Mouse (Mus musculus) kidney, embryonic 16.5 days (tissue): ENCODE measurements around the gene Cldn7. TPM values are rescaled to one million over a fixed set of nuclear protein-coding genes. Genes with fewer than 3 reads are reported as not detected.
A peak's percentile ranks its signal among the peaks of the same experiment; 100 is the strongest.

Experiments used
- ATAC-seq: fragments of 200-750 bp; cut with Nextera tagmentation; 2 replicates; pipeline ENCODE4 v1.8.0; 2017; ENCODE audit warnings: moderate TSS enrichment; ENCODE audit not compliant: low FRiP score, low TSS enrichment
- H3K27ac ChIP-seq: fragments of 300-500 bp; sonication (generic); 2 replicates; pipeline ENCODE4 v1.5.1; 2014; ENCODE audit warnings: low read length
- H3K27me3 ChIP-seq: fragments of 300-500 bp; sonication (generic); 2 replicates; pipeline ENCODE4 v1.6.1; 2014; ENCODE audit warnings: low read length, control low read depth, mixed read lengths; ENCODE audit not compliant: insufficient read depth
- H3K36me3 ChIP-seq: fragments of 300-500 bp; sonication (generic); 2 replicates; pipeline ENCODE4 v1.6.1; 2014; ENCODE audit warnings: low read length, control low read depth, mixed read lengths; ENCODE audit not compliant: insufficient read depth
- H3K4me1 ChIP-seq: fragments of 300-500 bp; sonication (generic); 2 replicates; pipeline ENCODE4 v1.6.1; 2014; ENCODE audit warnings: low read length, control low read depth, mixed read lengths; ENCODE audit not compliant: insufficient read depth
- H3K4me2 ChIP-seq: fragments of 300-500 bp; sonication (generic); replicated peaks from 2 replicates; pipeline ENCODE4 v1.6.1; 2014; ENCODE audit warnings: low read depth, low read length
- H3K4me3 ChIP-seq: fragments of 300-500 bp; sonication (generic); 2 replicates; pipeline ENCODE4 v1.5.1; 2014; ENCODE audit warnings: mild to moderate bottlenecking, low read length
- H3K9ac ChIP-seq: fragments of 300-500 bp; sonication (generic); replicated peaks from 2 replicates; pipeline ENCODE4 v1.6.1; 2014; ENCODE audit warnings: low read length
- H3K9me3 ChIP-seq: fragments of 300-500 bp; sonication (generic); 2 replicates; pipeline ENCODE4 v1.6.1; 2016; ENCODE audit warnings: low read length, control low read depth
- WGBS: fragments of 180-500 bp; shearing (Covaris S2); extraction: QIAGEN DNeasy Blood & Tissue Kit; methylation state at CpG from one replicate; pipeline ENCODE4 v1.1.7; 2014; 5-methylcytosine and 5-hydroxymethylcytosine counted together
- polyA plus RNA-seq: library from polyadenylated mRNA; unstranded; fragments of >200 nt; fragmentation: Nextera tagmentation; extraction: Ambion mirVana; gene quantifications from 2 replicates; pipeline ENCODE4 v1.2.1, GENCODE M21; 2015

Gene Cldn7
- polyA plus RNA-seq, 1 experiment from 2014 or later: 225 TPM

DNA sequence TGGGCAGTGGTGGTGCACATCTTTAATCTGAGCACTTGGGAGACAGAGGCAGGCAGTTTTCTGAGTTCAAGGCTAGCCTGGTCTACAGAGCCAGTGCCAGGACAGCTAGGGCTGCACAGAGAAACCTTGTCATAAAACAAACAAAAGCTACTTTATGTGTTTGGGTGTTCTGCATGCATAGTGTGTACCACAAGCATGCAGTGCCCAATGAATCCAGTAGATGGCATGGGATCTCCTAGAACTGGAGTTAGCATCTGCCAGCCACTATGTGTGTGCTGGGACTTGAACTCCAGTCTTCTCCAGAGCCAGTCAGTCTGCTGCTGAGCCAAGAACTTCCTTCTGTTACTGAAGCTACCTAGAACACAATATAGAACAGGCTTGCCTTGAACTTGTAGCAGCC lies 37.3 kb downstream of the Cldn7 start:
- Histone ChIP-seq H3K4me3 (peak overlapping the region; percentile 80), H3K9ac (peak overlapping the region; percentile 87), H3K27ac (no peak overlapping the region), H3K4me2 (peak overlapping the region; percentile 82), H3K27me3 (no peaks in the 10 kb centered on the region), H3K36me3 (peaks cover 48% of the 10 kb centered on the region), H3K4me1 (peaks cover 36% of the 10 kb centered on the region), H3K9me3 (no peaks in the 10 kb centered on the region)
- ATAC-seq: no peak

- Histone ChIP-seq H3K27ac (no peak overlapping the region), H3K36me3 (peaks cover 54% of the 10 kb centered on the region), H3K9me3 (no peaks in the 10 kb centered on the region), H3K4me2 (peak overlapping the region; percentile 82), H3K4me3 (no peak overlapping the region), H3K4me1 (peaks cover 33% of the 10 kb centered on the region), H3K27me3 (no peaks in the 10 kb centered on the region), H3K9ac (0 out of 2 replicates have a peak overlapping the region, but pooled peaks have one; percentile 15)
- 86% methylated on average over 2 of the region's 2 CpGs for WGBS
- ATAC-seq: no peak
Observed at GRCm38 (mm10) chr11:70002471-70002870, 37.9 kb downstream of the Cldn7 start.

DNA sequence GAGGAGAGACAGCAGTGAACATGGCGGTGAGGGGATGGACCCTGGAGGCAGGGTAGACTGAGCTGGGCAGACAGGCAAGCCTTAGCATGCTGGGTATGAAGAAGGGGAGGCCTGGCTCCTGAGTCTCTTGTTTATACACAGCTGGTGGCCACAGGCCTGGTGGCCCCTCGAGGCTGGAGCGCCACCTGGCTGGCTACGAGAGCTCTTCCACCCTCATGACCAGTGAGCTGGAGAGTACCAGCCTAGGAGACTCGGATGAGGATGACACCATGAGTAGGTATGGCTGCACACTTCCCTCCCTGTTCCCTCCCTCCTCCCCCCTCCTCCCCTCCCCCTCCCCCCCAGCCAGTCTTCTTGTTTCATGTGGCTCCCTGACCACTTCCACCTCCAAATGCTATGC lies 40.9 kb downstream of the Cldn7 start:
- Histone ChIP-seq H3K4me1 (peaks cover 25% of the 10 kb centered on the region), H3K9ac (no peak overlapping the region), H3K4me3 (no peak overlapping the region), H3K9me3 (no peaks in the 10 kb centered on the region), H3K36me3 (peaks cover 61% of the 10 kb centered on the region), H3K27me3 (no peaks in the 10 kb centered on the region), H3K27ac (no peak overlapping the region), H3K4me2 (no peak overlapping the region)
- WGBS: 56% methylated on average over 5 of the region's 5 CpGs
- ATAC-seq: peak; percentile 36; the same call in 1 of the 2 replicates

- Histone ChIP-seq H3K4me1 (peaks cover 12% of the 10 kb centered on the region), H3K4me3 (no peak overlapping the region), H3K36me3 (peaks cover 85% of the 10 kb centered on the region), H3K9ac (no peak overlapping the region), H3K4me2 (no peak overlapping the region), H3K27me3 (no peaks in the 10 kb centered on the region), H3K9me3 (no peaks in the 10 kb centered on the region), H3K27ac (no peak overlapping the region)
- ATAC-seq: no peak
- WGBS: 73% methylated on average over 6 of the region's 6 CpGs
Observed at GRCm38 (mm10) chr11:70010033-70010432, 45.5 kb downstream of the Cldn7 start.

DNA sequence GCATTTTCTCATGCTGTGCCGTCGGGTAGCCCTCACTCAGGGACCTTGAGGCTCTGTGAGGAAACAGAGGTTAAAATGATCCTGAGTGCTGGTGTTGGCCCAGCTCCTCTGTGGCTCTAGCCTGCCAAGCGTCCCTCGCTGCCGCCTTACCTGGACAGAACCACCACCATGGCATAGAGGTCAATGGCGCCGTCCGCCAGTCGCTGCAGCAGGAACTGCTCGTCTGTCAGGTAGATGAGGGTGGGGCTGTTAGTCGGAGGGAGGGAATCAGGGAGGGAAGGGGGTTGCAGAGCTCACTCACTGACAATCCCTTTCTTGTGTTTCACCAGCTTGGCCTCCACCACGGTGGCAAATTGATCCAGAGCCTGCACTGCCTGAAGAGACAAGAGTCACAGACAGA lies 46.0 kb downstream of the Cldn7 start:
- WGBS: 83% methylated on average over 12 of the region's 12 CpGs
- H3K27me3 ChIP-seq: no peaks in the 10 kb centered on the region
- H3K36me3 ChIP-seq: peaks cover 80% of the 10 kb centered on the region
- ATAC-seq: no peak
- H3K4me2 ChIP-seq: no peak overlapping the region
- no peak overlapping the region for H3K27ac ChIP-seq
- peaks cover 14% of the 10 kb centered on the region for H3K4me1 ChIP-seq
- H3K9me3 ChIP-seq: no peaks in the 10 kb centered on the region
- H3K9ac ChIP-seq: no peak overlapping the region
- no peak overlapping the region for H3K4me3 ChIP-seq

GRCm38 (mm10) chr11:70010961-70011360 lies 46.4 kb downstream of the Cldn7 start:
- no peak overlapping the region for H3K27ac ChIP-seq
- no peaks in the 10 kb centered on the region for H3K27me3 ChIP-seq
- no peak overlapping the region for H3K4me3 ChIP-seq
- no peak overlapping the region for H3K4me2 ChIP-seq
- no peak overlapping the region for H3K9ac ChIP-seq
- WGBS: 87% methylated on average over 10 of the region's 10 CpGs
- peaks cover 16% of the 10 kb centered on the region for H3K4me1 ChIP-seq
- no peak for ATAC-seq
- no peaks in the 10 kb centered on the region for H3K9me3 ChIP-seq
- peaks cover 76% of the 10 kb centered on the region for H3K36me3 ChIP-seq

DNA sequence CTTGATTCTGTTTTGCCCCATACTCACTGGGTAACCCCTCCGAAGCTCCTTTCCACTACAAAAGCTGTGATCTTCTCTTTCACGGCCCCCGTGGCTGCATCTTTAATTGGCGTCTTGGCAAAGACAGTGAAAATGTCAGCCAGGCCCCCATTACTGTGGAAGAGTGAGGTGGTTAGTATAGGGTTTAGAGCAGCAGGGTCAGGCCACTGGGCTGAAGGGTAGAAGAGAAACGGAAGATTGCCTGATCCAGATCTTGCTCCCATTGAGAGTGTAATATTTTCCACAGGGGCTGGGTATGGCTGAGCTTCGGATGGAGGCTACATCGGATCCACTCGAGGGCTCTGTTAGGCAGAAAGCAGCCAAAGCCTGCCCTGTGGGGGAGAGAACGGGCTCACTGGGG lies 48.4 kb downstream of the Cldn7 start:
- H3K36me3 ChIP-seq: peaks cover 57% of the 10 kb centered on the region
- no peak overlapping the region for H3K9ac ChIP-seq
- no peak for ATAC-seq

GRCm38 (mm10) chr11:70013408-70013807 lies 48.8 kb downstream of the Cldn7 start:
- Histone ChIP-seq H3K27ac (no peak overlapping the region), H3K9me3 (no peaks in the 10 kb centered on the region), H3K9ac (no peak overlapping the region), H3K4me2 (no peak overlapping the region), H3K36me3 (peaks cover 52% of the 10 kb centered on the region), H3K4me3 (no peak overlapping the region), H3K27me3 (no peaks in the 10 kb centered on the region), H3K4me1 (peaks cover 32% of the 10 kb centered on the region)
- no peak for ATAC-seq
- 87% methylated on average over 3 of the region's 3 CpGs for WGBS

More for the DNA sequence above, 48.4 kb downstream of the Cldn7 start:
- Histone ChIP-seq H3K9me3 (no peaks in the 10 kb centered on the region), H3K27me3 (no peaks in the 10 kb centered on the region), H3K4me1 (peaks cover 29% of the 10 kb centered on the region), H3K4me2 (no peak overlapping the region), H3K27ac (no peak overlapping the region), H3K4me3 (no peak overlapping the region)
- 89% methylated on average over 9 of the region's 9 CpGs for WGBS

GRCm38 (mm10) chr11:70014051-70014450 lies 49.5 kb downstream of the Cldn7 start:
- H3K4me1 ChIP-seq: peaks cover 38% of the 10 kb centered on the region
- no peaks in the 10 kb centered on the region for H3K27me3 ChIP-seq
- H3K9ac ChIP-seq: peak overlapping the region; percentile 81; the same call in 1 of the 2 replicates
- H3K4me2 ChIP-seq: peak overlapping the region; percentile 90; the same call in 1 of the 2 replicates
- ATAC-seq: no peak
- peaks cover 45% of the 10 kb centered on the region for H3K36me3 ChIP-seq
- H3K27ac ChIP-seq: peak overlapping the region; percentile 84; the same call in 1 of the 2 replicates
- no peaks in the 10 kb centered on the region for H3K9me3 ChIP-seq
- no peak overlapping the region for H3K4me3 ChIP-seq
- WGBS: 43% methylated on average over 5 of the region's 5 CpGs

- Histone ChIP-seq H3K9me3 (no peaks in the 10 kb centered on the region), H3K36me3 (peaks cover 36% of the 10 kb centered on the region), H3K4me1 (peaks cover 47% of the 10 kb centered on the region), H3K4me2 (peak within 1 kb of the TSS; percentile 90), H3K9ac (peak within 1 kb of the TSS; percentile 81), H3K27ac (peak within 1 kb of the TSS; percentile 84), H3K4me3 (peak within 1 kb of the TSS; percentile 72), H3K27me3 (no peaks in the 10 kb centered on the region)
- peak; percentile 85 for ATAC-seq
- under 1% methylated on average over 35 of the region's 35 CpGs for WGBS
Observed at GRCm38 (mm10) chr11:70014880-70015558, 50.4 kb downstream of the Cldn7 start, which contains the start of gene Acadvl. Acadvl (minus strand) TSS chr11:70015411.
